Mouse (Mus musculus) retina, embryonic 14.5 days (tissue): ENCODE measurements around the gene Wdr18.
A peak's percentile ranks its signal among the peaks of the same experiment; 100 is the strongest.

Experiments
- DNase-seq: peaks from one replicate; pipeline ENCODE4 v3.0.0-alpha.2; 2015; ENCODE audit warnings: low spot score

Wdr18 gene

DNA sequence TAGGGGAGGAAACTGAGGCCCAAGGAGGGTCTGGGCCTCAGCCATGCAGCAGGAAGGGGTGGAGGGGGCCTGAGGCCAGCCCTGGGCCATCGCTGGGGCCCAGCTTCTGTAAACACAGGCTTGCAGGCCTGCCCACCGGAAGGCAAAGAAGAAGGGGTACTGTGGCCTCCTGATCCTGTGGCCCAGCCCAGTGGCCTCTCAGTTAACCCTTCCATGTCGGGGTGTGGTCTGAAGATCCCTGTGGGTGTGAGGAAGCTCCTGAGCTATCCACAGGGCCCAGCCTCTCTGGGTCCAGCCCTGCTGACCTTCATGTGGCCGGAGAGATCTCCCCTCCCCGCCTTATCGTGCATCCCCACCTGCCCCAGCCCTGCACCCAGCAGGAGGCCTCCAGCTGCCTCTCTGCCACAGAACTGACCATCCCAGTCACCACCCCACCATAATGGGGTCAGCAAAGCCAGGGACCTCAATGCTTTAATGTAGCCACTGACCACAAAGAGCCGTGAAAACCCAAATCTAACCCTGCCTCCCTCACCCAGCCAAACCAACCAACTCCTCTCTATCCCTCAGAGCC lies 13.1 kb upstream of the Wdr18 start:
- DNase-seq: peak; percentile 62

- no peak for DNase-seq
Observed at GRCm38 (mm10) chr10:79947502-79947901, 12.4 kb upstream of the Wdr18 start.

- no peak for DNase-seq
Observed at GRCm38 (mm10) chr10:79949873-79950272, 10.1 kb upstream of the Wdr18 start.

GRCm38 (mm10) chr10:79950661-79951060 lies 9.3 kb upstream of the Wdr18 start:
- no peak for DNase-seq

GRCm38 (mm10) chr10:79953946-79954345 lies 6.0 kb upstream of the Wdr18 start:
- peak; percentile 44 for DNase-seq

GRCm38 (mm10) chr10:79955691-79956090 lies 4.3 kb upstream of the Wdr18 start:
- no peak for DNase-seq

- DNase-seq: no peak
Observed at GRCm38 (mm10) chr10:79956643-79957154, 3.3 kb upstream of the Wdr18 start.

DNA sequence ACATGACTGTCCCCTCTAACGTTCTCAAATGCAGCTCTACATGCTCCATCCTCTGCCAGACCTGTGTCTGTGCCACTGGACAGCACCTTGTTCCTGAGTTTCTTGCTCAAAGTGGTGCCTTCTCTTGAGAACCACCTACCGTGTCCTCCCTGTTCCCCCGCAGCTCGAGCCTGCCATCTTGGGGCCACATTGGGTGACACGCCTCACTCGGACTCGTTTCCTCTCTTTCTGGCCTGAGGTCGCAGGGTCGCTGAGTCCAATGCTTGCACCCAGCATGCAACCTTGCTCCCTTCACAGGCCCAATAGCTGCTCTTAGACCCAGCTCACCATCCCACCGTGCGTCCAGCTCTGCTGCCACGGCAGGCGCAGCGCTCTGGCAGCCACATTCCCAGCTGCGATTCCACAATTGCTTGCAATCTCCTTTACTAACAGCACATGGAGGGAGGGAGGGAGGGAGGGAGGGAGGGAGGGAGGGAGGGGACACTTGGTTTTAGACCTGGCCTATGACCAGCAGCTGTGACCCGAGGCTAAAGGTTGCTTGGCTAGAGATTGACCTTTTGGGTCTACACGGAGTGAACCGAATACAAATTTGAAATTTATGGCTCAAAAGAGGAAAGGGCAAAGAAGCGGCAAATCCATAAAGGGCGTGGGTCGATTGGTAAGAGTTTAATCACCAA lies 1.7 kb upstream of the Wdr18 start:
- peak; percentile 86 for DNase-seq

DNA sequence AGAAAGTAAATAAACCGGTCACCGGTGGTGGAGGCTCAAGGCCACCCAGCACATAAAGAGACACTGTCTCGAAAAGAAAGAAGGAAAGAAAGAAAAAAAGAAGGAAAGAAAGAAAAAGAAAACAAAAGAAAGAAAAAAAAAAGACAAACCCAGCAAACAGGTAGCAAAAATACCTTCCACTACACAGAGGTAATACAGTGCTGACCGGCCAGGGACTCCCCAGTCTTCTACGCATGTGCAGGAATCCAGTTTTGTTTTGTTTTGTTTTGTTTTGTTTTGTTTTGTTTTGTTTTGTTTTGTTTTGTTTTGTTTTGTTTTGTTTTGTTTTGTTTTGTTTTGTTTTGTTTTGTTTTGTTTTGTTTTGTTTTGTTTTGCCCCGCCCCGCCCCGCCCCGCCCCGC lies 540 bp upstream of the Wdr18 start:
- DNase-seq: peak; percentile 44

GRCm38 (mm10) chr10:79960671-79961294 lies 831 bp downstream of the Wdr18 start:
- DNase-seq: no peak

- DNase-seq: no peak
Observed at GRCm38 (mm10) chr10:79964727-79965126, 4.8 kb downstream of the Wdr18 start.

DNA sequence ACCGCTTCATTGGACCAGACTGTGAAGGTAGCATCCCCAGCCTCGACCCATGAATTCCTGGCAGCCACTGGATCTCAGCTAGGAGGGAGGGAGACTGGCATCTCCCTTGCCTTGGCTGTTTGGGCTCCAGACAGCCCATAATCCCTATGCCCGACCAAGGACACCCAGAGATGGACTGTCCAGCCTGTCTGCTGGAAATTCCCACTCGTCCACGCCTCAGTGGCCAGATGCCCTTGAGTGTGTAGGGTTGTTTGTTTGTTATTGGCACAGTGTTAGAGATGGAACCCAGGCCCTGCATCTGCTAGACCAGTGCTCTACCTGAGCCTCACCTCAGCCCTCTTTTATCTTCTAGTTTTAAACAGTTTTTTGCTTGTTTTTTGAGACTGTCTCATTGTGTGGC lies 5.4 kb downstream of the Wdr18 start:
- DNase-seq: no peak

- DNase-seq: no peak
Observed at GRCm38 (mm10) chr10:79966886-79967400, 7.0 kb downstream of the Wdr18 start.

DNA sequence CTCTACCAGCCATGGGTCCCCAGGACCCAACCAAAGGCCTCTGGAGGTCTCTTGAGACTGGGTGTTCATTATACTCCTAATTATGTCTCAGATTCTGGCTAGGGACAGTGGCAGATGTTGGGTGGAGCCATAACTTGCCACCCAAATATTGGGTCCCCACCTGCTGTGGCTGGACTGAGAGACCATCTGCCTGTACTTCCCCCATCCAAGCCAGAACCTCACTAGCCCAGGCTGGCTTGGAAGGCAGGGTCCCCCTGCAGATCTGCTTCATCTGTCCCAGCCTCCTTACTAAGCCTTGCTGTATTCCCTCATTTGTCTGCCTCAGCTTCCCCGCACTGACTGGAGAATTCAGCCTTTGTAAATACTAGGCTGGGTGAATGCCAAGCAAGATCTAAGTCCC lies 8.2 kb downstream of the Wdr18 start:
- no peak for DNase-seq

DNA sequence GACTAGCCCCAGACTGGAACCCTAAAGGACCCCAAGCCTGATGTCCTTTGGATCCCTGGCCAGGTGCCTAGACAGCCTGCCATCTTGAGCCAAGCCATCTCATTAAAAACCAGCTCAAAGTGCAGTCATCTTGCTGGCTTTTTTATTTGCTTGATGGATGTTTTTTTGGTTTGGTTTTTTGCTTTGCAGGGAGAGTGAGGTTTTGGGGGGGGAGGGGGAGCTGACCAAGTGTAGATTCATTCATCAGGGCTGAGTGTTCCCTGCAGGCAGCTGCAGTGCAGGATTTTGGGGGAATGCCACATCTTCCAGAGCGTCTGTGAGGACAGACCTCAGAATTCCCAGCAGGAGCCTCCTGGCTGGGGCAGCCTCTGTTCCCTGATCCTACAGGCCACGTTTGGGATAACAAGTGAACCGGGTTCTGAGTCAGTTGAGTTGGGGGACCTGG lies 9.2 kb downstream of the Wdr18 start:
- no peak for DNase-seq

DNA sequence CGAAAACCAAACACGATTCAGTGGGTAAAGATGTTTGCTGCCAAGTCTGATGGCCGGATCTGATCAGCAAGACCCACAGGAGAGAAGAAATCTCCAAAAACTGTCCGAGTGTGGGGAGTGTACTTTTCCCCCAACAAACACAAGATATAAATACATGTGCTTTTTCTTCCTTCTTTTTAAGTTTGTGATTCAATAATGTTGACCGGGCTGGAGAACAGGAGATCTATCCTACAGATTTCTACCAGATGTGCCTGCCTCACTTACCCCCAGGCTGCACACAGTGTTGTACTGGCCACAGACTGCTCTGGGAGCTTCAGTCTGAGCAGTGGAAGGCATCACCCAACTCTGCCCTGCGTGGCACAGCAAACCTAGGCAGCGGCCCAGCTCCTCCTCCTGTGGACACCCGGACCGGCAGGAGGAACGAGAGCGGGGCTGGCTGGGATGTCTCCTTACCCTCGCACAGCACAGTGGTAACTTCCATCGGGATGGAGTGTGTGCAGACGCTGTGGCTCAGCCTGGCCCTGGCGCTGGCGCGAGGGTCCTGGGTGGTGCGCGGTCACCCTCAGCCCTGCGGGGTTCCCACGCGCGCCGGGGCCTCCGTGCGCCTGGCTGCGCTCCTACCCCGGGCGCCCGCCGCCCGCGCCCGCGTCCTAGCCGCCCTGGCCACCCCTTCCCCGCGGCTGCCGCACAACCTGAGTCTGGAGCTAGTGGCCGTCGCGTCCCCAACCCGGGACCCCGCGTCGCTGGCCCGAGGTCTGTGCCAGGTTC lies 10.6 kb downstream of the Wdr18 start, which contains the start of gene Grin3b:
Gene Grin3b (plus strand): TSS at position 301 of the 768 bp plus-strand sequence.
- no peak for DNase-seq

- DNase-seq: peak; percentile 29
Observed at GRCm38 (mm10) chr10:79971183-79971497, 11.2 kb downstream of the Wdr18 start.

- no peak for DNase-seq
Observed at GRCm38 (mm10) chr10:79972831-79973230, 12.9 kb downstream of the Wdr18 start.

DNA sequence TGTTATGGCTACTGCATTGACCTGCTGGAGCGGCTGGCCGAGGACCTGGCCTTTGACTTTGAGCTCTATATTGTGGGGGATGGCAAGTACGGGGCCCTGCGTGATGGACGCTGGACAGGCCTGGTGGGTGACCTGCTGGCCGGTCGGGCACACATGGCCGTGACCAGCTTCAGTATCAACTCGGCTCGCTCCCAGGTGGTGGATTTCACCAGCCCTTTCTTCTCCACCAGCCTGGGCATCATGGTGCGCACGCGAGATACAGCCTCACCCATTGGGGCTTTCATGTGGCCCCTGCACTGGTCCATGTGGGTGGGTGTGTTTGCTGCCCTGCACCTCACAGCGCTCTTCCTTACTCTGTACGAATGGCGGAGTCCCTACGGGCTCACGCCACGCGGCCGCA lies 14.1 kb downstream of the Wdr18 start:
- DNase-seq: no peak

DNA sequence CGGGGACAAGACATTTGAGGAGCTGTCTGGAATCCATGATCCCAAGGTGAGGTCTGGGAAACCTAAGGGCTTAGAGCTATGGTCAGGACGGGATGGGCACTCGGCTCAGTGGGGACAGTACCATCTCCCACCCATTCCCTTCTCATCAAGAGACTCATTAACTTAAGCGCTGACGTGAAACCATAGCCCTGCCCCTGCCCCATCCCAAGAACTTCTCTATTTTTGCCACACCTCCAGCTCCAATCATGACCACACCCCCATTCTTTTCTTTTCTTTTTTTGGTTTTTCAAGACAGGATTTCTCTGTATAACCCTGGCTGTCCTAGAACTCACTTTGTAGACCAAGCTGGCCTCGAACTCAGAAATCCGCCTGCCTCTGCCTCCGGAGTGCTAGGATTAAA lies 14.7 kb downstream of the Wdr18 start:
- DNase-seq: no peak

DNA sequence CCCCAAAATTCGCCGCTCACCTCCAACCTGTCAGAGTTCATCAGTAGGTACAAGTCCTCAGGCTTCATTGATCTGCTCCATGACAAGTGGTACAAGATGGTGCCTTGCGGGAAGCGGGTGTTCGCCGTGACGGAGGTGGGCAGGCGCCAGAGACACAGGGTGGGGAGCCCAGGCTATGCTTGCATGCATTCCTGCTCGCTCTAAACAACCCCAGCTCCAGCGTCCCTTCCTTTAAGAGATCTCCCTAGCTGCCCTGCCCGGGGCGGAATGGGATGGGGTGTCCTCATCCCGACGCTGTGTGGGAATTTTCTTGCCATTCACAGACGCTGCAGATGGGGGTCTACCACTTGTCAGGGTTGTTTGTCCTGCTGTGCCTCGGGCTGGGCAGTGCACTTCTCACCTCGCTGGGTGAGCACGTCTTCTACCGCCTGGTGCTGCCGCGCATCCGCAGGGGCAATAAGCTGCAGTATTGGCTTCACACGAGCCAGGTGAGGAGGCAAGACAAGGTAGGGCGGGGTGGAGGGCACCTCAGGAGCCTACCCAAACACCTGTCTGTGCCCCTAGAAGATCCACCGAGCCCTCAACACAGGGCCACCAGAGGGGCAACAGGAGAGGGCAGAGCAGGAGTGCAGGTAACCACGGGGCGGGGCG lies 16.2 kb downstream of the Wdr18 start:
- no peak for DNase-seq

DNA sequence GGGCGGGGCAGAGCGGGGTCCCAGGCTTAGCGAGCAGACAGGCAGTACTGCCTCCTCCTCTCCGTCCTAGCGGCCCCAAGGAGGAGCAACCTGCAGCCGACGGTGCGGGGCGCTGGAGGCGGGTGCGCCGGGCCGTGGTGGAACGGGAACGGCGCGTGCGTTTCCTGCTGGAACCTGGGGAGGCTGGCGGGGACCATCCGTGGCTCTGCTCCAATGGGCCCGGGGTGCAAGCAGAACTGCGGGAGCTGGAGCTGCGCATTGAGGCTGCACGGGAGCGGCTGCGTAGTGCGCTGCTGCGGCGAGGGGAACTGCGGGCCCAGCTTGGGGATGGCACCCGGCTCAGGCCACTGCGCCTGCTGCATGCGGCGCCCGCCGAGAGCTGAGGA lies 16.8 kb downstream of the Wdr18 start:
- no peak for DNase-seq
